19 mouse cellular contexts compared by ENCODE assay signal in genomic region chr6:131373160-131373559, GRCm38 (mm10). TPM values are rescaled to one million over a fixed set of nuclear protein-coding genes. Genes with fewer than 3 reads are reported as not detected.
DNase-seq lines count a peak whose midpoint lies in the region; ATAC-seq and TF ChIP-seq lines count a peak whose summit lies in the region.
"Had no signal": no experiment of that assay in that cellular context is flagged by ENCODE, and none has a peak within 500 bp of the region (broad histone marks: within the 10 kb centered on the region; RNA-seq: fewer than 3 reads in every experiment).

No protein-coding gene starts in this region.

- intact Hi-C loops in gastrocnemius, adult 2 months (cut with DNase I) = no loop called here
- intact Hi-C loops in gastrocnemius, postnatal 14 days (cut with DNase I; ENCODE audit: low total_unique reads) = no loop called here

- peak overlapping the region; percentile 88 for H3K27ac ChIP-seq in gastrocnemius, adult 2 months
- H3K27ac ChIP-seq: embryonic facial prominence, embryonic 10.5 days; embryonic facial prominence, embryonic 12.5 days; forebrain, embryonic 13.5 days; forebrain, embryonic 15.5 days had no signal

- TF ChIP-seq CTCF in gastrocnemius, adult 2 months (IDR thresholded peaks at IDR 0.05) = no peak

- ATAC-seq in megakaryocyte, adult 5-6 weeks (ENCODE audit: poor library complexity, severe bottlenecking) = peak; percentile 58
- ATAC-seq: forebrain, embryonic 13.5 days; forebrain, embryonic 15.5 days; forebrain, postnatal 0 days had no signal

- H3K4me3 ChIP-seq in gastrocnemius, adult 2 months = no peak overlapping the region; the same call in 1 of the 2 replicates
- H3K4me3 ChIP-seq: embryonic facial prominence, embryonic 10.5 days; embryonic facial prominence, embryonic 12.5 days; forebrain, embryonic 13.5 days; forebrain, embryonic 15.5 days had no signal

- DNase-seq in gastrocnemius, adult 2 months = no peak
- DNase-seq in gastrocnemius, postnatal 14 days = no peak
- peak; percentile 53 for DNase-seq in CD4-positive helper T cell, adult 2 months (ENCODE audit: low read depth, low spot score)
- no peak for DNase-seq in cerebellum, postnatal 10 days
- DNase-seq: adrenal gland, adult 2 months; adrenal gland, postnatal 10 days; adrenal gland, postnatal 25 days; B cell, adult 2 months; cerebellum, adult 11 months; cerebellum, adult 18-20 months; cerebellum, adult 8-10 months; cerebellum, adult 9-11 months; cerebellum, postnatal 25 days; forebrain, postnatal 0 days had no signal

RNA-seq across cellular contexts. Expression of gene Ybx3, which starts 15.1 kb away (rescaled TPM):
- 1,000 to 10,000 TPM; 1,637 to 2,309 TPM for total RNA-seq in gastrocnemius, adult 2 months (2021)
- total RNA-seq in gastrocnemius, postnatal 14 days (2021) = 100 to 1,000 TPM; 779 to 828 TPM
- 198 and 202 TPM in 2 replicates for total RNA-seq in megakaryocyte, adult 5-6 weeks (2015)
- 215 and 291 TPM in 2 replicates for total RNA-seq in megakaryocyte, adult 5-6 weeks (2017)

RNA-seq across cellular contexts. Expression of gene Styk1, which starts 19.8 kb away (rescaled TPM):
- total RNA-seq in gastrocnemius, adult 2 months (2021) = 1 to 10 TPM; 1.1 TPM
- total RNA-seq in gastrocnemius, postnatal 14 days (2021) = under 1 TPM; 0.41 to 0.80 TPM
- total RNA-seq in megakaryocyte, adult 5-6 weeks (2015) = 0.59 and 1.7 TPM in 2 replicates
- total RNA-seq in megakaryocyte, adult 5-6 weeks (2017) = 1.1 and 1.3 TPM in 2 replicates
